Mouse (Mus musculus): ENCODE measurements around the gene Anapc15-ps.

The Anapc15-ps gene

DNA sequence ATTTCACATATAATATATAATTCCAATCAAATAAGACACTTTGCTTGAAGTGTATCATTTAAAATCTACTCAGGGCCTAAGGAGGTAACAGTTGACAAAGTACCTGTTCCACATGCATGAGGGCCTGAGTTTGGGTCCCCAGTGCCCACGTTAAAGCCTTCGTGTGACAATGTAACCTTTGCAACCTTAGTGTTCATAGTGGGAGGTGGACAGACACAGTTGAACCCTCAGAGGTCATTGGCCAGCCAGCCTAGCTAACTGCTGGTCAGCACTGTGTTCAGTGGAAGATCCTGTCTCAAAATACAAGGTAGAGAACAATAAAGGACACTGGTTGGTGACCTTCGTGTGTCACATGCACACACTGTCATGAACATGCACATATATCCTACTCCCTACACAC lies 4.2 kb downstream of the Anapc15-ps start:
- no peak for DNase-seq (ENCODE audit: low read depth)

- no peak for DNase-seq (ENCODE audit: low read depth)
These were observed 5.8 kb downstream of the Anapc15-ps start for GRCm38 (mm10) chr10:95667371-95668030.

DNA sequence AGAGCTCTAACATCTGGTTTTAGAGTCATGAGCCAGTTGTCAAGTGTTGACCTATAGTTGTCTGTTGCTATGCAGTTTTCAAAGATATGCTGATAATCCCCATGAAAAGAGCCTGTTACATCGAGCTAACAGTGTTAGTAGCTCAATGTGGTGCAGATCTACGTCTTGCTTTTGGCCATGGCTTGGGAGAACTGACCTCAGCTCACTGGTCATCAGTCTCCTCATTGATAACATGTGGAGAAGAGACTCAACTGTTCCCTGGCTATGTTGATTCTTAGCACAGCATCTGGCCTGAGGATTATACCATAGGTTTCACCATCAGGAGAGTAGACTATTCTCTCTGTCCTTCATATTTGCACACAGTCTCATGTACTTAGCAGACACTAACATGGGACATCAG lies 6.5 kb downstream of the Anapc15-ps start:
- DNase-seq (ENCODE audit: low read depth), result no peak

- no peak for DNase-seq (ENCODE audit: low read depth)
These were observed 7.7 kb downstream of the Anapc15-ps start for GRCm38 (mm10) chr10:95665426-95665990.

- DNase-seq (ENCODE audit: low read depth), result no peak
These were observed 8.6 kb downstream of the Anapc15-ps start for GRCm38 (mm10) chr10:95664613-95665012.

- DNase-seq (ENCODE audit: low read depth), result no peak
These were observed 12.9 kb downstream of the Anapc15-ps start for GRCm38 (mm10) chr10:95660356-95660755.

- no peak for DNase-seq (ENCODE audit: low read depth)
These were observed 13.6 kb downstream of the Anapc15-ps start for GRCm38 (mm10) chr10:95659471-95660150.

DNA sequence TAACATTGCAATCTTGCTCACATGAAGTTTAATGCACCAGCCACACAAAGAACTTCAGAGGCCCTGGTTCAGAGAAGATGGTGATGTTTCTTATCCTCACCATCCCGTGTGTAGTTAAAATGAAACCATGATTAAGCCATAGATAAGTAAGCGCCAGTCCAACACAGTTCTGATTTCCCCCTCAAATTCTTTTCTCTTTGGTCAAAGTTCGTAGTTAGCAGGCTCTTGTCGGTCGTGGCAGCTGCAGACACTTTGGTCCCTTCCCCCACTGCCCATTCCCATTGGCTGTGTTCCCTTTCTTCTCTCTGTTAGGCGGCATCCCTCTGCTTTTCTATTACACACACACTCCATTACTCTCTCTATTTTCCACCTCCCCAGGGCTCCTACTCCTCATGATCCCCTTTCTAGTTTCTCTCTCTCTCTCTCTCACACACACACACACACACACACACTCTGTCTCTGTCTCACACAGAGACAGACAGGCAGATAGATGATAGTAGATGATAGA lies 14.4 kb downstream of the Anapc15-ps start:
- DNase-seq (ENCODE audit: low read depth), result no peak

GRCm38 (mm10) chr10:95656236-95657225 lies 16.7 kb downstream of the Anapc15-ps start:
- DNase-seq (ENCODE audit: low read depth), result no peak

- no peak for DNase-seq (ENCODE audit: low read depth)
These were observed 21.1 kb downstream of the Anapc15-ps start for GRCm38 (mm10) chr10:95652131-95652530.

DNA sequence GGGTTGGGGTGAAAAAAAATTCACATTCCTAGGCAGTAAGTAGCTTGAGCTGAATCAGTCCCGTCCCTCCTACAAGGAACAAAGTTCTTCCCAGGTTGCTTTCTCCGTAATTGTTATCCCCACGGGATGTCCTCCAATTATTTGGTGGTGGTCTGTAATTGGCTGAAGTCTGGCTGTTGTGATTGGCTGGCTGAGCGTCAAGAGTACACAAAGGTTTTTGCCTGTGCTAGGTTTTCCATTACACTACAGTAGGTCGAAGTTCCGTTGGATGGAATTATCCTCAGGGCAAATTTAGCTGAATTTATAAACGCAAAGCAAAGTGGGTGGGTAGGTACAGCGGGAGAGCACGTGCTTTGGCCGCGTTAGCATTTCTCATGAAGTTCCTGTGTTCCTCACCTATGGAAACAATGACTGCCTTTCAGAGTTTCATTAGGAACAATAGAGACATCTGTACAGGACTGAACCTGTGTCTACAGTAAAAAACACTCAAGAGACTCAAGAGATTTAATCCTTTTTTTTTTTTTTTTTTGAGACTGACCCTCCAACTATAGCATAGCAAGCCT lies 24.8 kb downstream of the Anapc15-ps start:
- DNase-seq (ENCODE audit: low read depth), result no peak

DNA sequence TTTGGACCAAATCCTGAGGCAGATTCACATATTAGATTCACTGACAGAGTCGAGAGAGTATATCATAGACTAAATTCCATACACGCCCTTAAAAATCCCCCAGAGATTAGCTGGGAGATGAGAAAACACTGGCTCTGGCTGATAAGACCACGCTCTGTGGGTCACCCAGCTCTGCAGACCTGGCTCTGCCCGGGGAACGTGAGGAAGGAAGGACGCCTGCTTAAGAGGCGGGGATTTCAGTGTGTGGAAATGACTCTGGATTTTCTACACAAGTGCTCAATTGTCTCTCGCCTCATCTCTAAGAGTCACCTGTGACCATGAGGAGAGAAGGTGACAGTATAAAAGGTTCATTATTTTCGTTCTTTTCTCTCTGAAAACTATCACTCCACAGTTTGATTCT lies 26.1 kb downstream of the Anapc15-ps start:
- DNase-seq (ENCODE audit: low read depth), result no peak

- no peak for DNase-seq (ENCODE audit: low read depth)
These were observed 26.7 kb downstream of the Anapc15-ps start for GRCm38 (mm10) chr10:95646576-95646975.

- no peak for DNase-seq (ENCODE audit: low read depth)
These were observed 29.4 kb downstream of the Anapc15-ps start for GRCm38 (mm10) chr10:95643696-95644360.

DNA sequence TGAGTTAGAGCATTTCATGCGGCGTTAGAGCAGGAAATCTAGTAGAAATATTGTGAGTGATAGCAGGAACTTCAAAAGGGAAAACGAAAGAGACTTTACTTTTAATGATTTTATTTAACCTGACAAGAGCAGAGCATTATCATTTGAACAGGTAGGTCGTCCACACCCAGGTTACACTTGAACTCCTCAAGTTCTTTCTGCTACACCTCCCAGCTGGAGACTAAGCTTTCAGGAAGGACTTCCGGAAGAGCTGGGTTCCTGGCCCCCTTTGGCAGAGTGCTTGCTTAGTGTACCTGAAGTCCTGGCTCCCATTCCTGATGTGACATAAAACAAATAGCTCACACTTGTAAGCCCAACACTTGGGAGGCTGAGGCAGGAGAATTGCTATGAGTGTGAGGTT lies 30.2 kb downstream of the Anapc15-ps start:
- DNase-seq (ENCODE audit: low read depth), result peak; percentile 5

DNA sequence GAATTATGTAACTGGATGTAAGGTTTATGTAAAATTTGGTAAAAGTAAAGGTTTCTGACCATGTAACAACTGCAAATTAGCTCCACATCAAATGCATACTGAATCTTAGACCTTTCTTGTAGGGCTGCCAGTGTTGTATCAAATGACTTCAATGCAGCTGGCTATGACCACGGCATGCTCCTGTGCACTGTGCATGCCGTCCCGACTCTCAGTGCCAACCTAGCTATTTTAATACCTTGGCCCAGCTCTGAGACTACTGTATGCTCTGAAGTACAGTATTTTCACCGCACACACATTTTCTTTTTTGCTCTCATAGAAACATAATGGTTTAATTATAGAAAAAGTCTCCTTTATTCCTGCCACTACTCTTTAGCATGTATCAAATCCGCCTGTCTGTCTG lies 31.9 kb downstream of the Anapc15-ps start:
- DNase-seq (ENCODE audit: low read depth), result no peak

GRCm38 (mm10) chr10:95639429-95639828 lies 33.8 kb downstream of the Anapc15-ps start:
- no peak for DNase-seq (ENCODE audit: low read depth)

DNA sequence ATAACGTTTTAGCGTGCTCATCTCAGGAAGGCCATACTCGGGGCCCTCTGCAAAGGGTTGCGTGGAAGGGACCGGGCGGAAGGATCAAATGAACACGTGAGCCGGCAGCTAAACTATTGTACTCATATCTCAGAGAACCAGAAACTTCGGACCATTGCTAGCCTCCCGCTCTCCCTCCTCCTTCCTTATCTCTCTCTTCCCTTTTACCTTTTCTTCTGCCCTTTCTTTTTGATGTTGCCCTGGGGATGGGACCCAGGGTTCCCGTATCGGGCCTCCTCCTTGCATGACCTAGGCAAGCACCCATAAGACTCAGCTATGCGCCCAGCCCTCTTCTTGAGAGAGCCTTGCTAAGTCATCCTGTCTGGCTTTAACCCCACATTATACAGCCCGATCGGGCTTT lies 38.5 kb downstream of the Anapc15-ps start:
- no peak for DNase-seq (ENCODE audit: low read depth)

- no peak for DNase-seq (ENCODE audit: low read depth)
These were observed 39.0 kb downstream of the Anapc15-ps start for GRCm38 (mm10) chr10:95634261-95634660.

DNA sequence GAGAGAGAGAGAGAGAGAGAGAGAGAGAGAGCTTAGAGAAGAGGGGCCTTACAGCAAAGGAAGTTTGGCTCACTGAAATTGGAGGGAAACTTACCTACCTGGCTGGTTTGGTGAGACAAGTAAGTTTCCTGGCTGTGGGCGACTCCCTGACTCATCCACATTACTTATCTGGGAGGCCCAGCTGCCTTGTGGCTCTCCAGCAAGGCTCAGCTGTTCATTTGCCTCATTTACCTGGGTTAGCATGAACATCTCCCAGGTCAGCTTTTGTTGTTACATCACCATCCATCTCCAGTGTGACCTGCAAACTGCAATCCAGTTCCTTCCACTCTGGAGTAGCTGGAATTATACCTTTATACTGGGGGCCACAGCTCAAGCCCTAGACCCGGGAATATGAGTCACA lies 41.7 kb downstream of the Anapc15-ps start:
- DNase-seq (ENCODE audit: low read depth), result no peak

DNA sequence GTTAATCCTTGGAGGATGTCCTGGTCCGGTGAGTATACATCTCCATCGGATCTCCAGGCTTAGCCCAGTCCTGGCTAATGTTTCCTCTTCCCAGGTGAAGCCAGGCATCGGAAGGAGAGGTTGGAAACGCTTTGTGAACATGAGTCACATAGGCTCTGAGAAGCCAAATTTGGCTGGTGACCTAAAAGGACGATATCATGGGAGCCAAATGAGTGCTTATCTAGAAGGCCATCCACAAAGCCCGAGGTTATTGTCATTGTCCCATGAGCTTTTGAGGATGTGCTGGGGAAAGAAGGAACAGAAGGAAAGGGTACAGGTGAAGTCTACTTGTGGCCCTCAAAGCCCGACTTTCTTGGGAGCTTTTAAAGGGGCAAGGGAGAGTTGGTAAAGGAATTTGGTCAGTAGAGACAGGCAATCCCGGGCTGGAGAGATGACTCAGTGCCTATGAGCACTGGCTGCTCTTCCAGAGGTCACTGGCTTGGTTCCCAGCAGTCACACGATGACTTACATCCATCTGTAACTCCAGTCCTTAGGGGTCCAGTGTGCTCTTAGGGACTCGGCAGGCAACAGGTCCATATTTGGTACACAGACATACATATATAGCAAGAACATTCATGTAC lies 42.4 kb downstream of the Anapc15-ps start:
- DNase-seq (ENCODE audit: low read depth), result no peak

All from induced T-regulatory cell, adult 2 months (primary cell).